Mouse (Mus musculus) embryonic facial prominence, embryonic 15.5 days (tissue): ENCODE data around the gene Ccl27b. TPM values are rescaled to one million over a fixed set of nuclear protein-coding genes. Genes with fewer than 3 reads are reported as not detected.

Experiments
- polyA plus RNA-seq: library from polyadenylated mRNA; unstranded; fragments of >200 nt; fragmentation: Nextera tagmentation; extraction: Ambion mirVana; gene quantifications from 2 replicates; pipeline ENCODE4 v1.2.1, GENCODE M21; 2015

The Ccl27b gene
- polyA plus RNA-seq, 1 experiment from 2014 or later, result not detected

Other genes with a start within 250 kb of the Ccl27b start
- gene Gm21586, start 215.9 kb upstream of the Ccl27b start, polyA plus RNA-seq, result not detected in 2 replicates
- 0.07 and 0.11 TPM in 2 replicates for gene Gm2163, start 188.5 kb upstream of the Ccl27b start, polyA plus RNA-seq
- not detected in 2 replicates for gene Fam205a2, start 127.1 kb upstream of the Ccl27b start, polyA plus RNA-seq
- not detected in 2 replicates for gene Gm10591, start 43.1 kb upstream of the Ccl27b start, polyA plus RNA-seq
- gene Gm2564, start 25.5 kb upstream of the Ccl27b start, polyA plus RNA-seq, result 0.50 TPM in 1 of 2 replicates, not detected in the other
- 0.28 TPM in 1 of 2 replicates, not detected in the other for gene Il11ra2, start 6.6 kb downstream of the Ccl27b start, polyA plus RNA-seq
- not detected in 2 replicates for gene 4930578G10Rik, start 80.3 kb downstream of the Ccl27b start, polyA plus RNA-seq
- not detected in 2 replicates for gene Ccl19, start 101.3 kb downstream of the Ccl27b start, polyA plus RNA-seq
- gene Ccl21a, start 118.7 kb downstream of the Ccl27b start, polyA plus RNA-seq, result 98.7 and 109 TPM in 2 replicates
- not detected in 2 replicates for gene Fam205a1, start 198.6 kb downstream of the Ccl27b start, polyA plus RNA-seq
- 0.08 and 0.11 TPM in 2 replicates for gene Gm12394, start 201.5 kb downstream of the Ccl27b start, polyA plus RNA-seq
- 0.36 and 0.46 TPM in 2 replicates for gene Fam205c, start 219.0 kb downstream of the Ccl27b start, polyA plus RNA-seq